Mouse (Mus musculus): ENCODE measurements at regions not wholly inside any gene's neighbourhood (a gene's known extent, or its start where the extent isn't known, plus 50 kb on each side); places are given as distances from the start of the nearest gene placed in this dataset.
A peak's percentile ranks its signal among the peaks of the same experiment; 100 is the strongest.

- DNase-seq (ENCODE audit: low spot score), result no peak
Measured at GRCm38 (mm10) chr11:90797577-90797976, 109.4 kb upstream of the Tom1l1 start.

GRCm38 (mm10) chr11:90783537-90783936, 95.4 kb upstream of the Tom1l1 start:
- DNase-seq (ENCODE audit: low spot score), result no peak

DNA sequence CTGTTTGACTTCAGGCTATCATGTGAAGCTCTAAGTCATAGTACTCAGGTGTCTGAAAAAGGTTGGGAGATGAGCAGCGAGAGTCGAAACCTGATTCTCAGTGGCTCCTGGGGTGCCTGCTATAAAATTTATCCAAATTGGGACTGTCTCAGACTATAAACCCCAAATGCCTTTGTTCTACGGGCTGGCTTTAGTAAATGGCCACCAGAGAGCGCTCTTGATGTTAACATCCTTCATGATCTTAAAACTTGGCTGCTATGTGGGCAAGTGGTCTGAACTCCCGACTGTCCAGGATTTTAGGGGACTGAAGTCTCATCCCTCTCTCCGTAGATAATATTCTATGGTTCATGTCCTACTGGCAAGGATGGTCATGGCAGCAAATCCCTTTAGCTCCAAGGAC, 94.8 kb upstream of the Tom1l1 start:
- peak; percentile 85 for DNase-seq (ENCODE audit: low spot score)

- no peak for DNase-seq (ENCODE audit: low spot score)
Measured at GRCm38 (mm10) chr11:90775752-90776151, 87.6 kb upstream of the Tom1l1 start.

- no peak for DNase-seq (ENCODE audit: low spot score)
Measured at GRCm38 (mm10) chr11:90755981-90756380, 67.8 kb upstream of the Tom1l1 start.

GRCm38 (mm10) chr11:90748448-90748847, 60.3 kb upstream of the Tom1l1 start:
- peak; percentile 5 for DNase-seq (ENCODE audit: low spot score)

DNA sequence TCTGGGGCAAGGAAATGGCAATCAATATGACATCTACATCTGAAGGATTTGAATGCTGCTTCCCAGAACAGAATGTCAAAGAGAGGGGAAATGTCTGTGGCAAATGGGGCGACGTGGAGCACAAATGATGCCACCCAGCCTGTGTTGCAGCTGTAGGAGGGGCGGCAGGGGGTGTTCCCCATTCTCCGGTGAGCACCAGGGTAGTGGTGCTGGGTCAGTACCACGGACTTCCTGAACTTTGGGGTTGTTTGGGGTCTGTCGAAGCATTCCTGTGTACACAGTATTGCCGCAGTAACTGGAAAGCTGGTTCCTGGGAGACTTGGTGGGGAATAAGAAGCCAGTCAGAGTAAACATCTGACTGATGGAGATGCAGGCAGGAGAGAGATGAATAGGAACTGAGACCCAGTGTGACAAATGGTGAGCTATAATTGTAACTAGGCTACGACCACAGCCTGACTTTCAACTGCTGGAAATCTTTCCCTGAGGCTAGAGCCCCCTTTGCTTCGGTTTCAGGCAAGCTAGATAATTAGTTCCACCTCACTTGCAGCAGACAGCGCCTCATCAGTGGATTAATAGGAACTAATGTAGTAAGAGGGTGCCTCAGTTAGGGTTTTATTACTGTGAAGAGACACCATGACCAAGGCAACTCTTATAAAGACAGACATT, 53.9 kb upstream of the Tom1l1 start:
- DNase-seq (ENCODE audit: low spot score), result no peak

- no peak for DNase-seq (ENCODE audit: low spot score)
Measured at GRCm38 (mm10) chr11:90739501-90739900, 51.3 kb upstream of the Tom1l1 start.

DNA sequence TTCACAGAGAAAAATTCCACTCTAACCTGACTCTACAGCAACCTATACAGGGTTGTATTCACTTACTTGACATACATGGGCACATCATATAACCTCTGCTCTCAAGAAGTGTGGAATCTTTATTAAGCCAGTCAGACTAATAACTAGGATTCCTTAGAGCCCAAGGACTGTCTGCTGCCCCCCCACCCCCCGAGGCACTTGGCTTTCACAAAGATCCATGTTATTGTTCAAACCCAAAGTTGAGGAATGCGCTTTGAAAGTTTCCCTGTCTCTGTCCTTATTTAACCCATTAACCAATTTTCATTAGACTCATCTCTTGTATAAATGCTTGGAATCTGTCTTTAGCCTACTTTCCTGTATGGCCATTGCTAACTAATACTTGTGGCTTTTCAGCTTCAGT, 50.6 kb upstream of the Tom1l1 start:
- no peak for DNase-seq (ENCODE audit: low spot score)

All from embryo, embryonic 10.5 days (tissue).